Mouse (Mus musculus) midbrain, embryonic 15.5 days (tissue): ENCODE measurements around the gene Brms1. TPM values are rescaled to one million over a fixed set of nuclear protein-coding genes. Genes with fewer than 3 reads are reported as not detected.

Experiments used
- ATAC-seq: fragments of 200-750 bp; cut with Nextera tagmentation; replicated peaks from 2 replicates; pipeline ENCODE4 v1.8.0; 2017; ENCODE audit warnings: moderate TSS enrichment
- H3K27ac ChIP-seq: fragments of 300-500 bp; sonication (generic); 2 replicates; pipeline ENCODE4 v1.5.1; 2015; ENCODE audit warnings: mild to moderate bottlenecking, inconsistent platforms
- H3K27me3 ChIP-seq: fragments of 300-500 bp; sonication (generic); replicated peaks from 2 replicates; pipeline ENCODE4 v1.6.1; 2015; ENCODE audit warnings: inconsistent platforms
- H3K36me3 ChIP-seq: fragments of 300-500 bp; sonication (generic); replicated peaks from 2 replicates; pipeline ENCODE4 v1.6.1; 2015; ENCODE audit warnings: inconsistent platforms
- H3K4me1 ChIP-seq: fragments of 300-500 bp; sonication (generic); 2 replicates; pipeline ENCODE4 v1.6.1; 2015; ENCODE audit warnings: inconsistent platforms
- H3K4me2 ChIP-seq: fragments of 300-500 bp; sonication (generic); 2 replicates; pipeline ENCODE4 v1.6.1; 2015; ENCODE audit warnings: inconsistent platforms, mild to moderate bottlenecking, moderate library complexity
- H3K4me3 ChIP-seq: fragments of 300-500 bp; sonication (generic); 2 replicates; pipeline ENCODE4 v1.5.1; 2015; ENCODE audit warnings: mild to moderate bottlenecking, inconsistent platforms
- H3K9ac ChIP-seq: fragments of 300-500 bp; sonication (generic); 2 replicates; pipeline ENCODE4 v1.6.1; 2015; ENCODE audit warnings: mild to moderate bottlenecking, inconsistent platforms
- H3K9me3 ChIP-seq: fragments of 300-500 bp; sonication (generic); 2 replicates; pipeline ENCODE4 v1.6.1; 2016; ENCODE audit warnings: inconsistent platforms
- WGBS: fragments of 180-500 bp; shearing (Covaris S2); methylation state at CpG from one replicate; pipeline ENCODE4 v1.1.7; 2015; ENCODE audit warnings: mixed read lengths; 5-methylcytosine and 5-hydroxymethylcytosine counted together
- polyA plus RNA-seq: library from polyadenylated mRNA; unstranded; fragments of >200 nt; fragmentation: Nextera tagmentation; extraction: Ambion mirVana; gene quantifications from 2 replicates; pipeline ENCODE4 v1.2.1, GENCODE M21; 2015

Gene Brms1
- polyA plus RNA-seq, 1 experiment from 2014 or later, result 40.0 TPM

DNA sequence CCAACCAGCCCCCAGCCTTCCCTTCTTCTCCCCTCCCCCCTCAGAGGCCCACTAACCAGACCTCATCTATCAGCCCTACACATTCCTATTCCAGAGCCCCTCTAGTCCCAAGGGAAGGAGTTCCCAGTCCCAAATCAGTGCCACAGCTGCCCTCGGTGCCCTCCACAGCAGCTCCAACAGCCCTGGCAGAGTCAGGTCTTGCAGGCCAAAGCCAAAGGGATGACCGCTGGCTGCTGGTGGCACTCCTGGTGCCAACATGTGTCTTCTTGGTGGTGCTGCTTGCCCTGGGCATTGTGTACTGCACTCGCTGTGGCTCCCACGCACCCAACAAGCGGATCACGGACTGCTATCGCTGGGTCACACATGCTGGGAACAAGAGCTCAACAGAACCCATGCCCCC is 28.8 kb downstream of the Brms1 start:
- Histone ChIP-seq H3K27ac (no peak overlapping the region), H3K36me3 (no peaks in the 10 kb centered on the region), H3K4me1 (peaks cover 42% of the 10 kb centered on the region), H3K27me3 (peaks cover 34% of the 10 kb centered on the region), H3K4me2 (no peak overlapping the region; the same call in 1 of the 2 replicates), H3K4me3 (no peak overlapping the region), H3K9me3 (no peaks in the 10 kb centered on the region), H3K9ac (no peak overlapping the region)
- ATAC-seq, result no peak
- WGBS, result 85% methylated on average over 7 of the region's 7 CpGs

DNA sequence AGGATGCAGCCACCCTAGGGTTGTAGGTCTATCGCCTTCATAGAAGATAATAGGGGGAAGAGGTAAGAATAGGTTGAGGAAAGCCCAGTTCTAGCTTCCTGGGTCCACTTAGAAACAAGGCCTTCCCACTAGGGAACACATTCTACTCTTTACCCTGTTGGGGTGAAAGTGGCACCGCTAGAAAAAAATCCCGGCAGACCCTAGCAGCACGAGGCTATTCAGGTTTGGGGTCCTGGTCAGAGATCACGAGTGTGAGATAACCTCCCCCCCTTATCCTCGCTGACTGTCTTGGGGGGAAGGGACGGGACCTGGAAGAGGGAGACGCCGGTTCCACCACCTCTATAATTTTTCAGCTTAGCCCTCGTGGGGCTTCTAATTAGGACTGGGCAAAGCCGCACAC is 29.9 kb downstream of the Brms1 start:
- Histone ChIP-seq H3K4me3 (peak overlapping the region; percentile 43), H3K27ac (peak overlapping the region; percentile 39; the same call in 1 of the 2 replicates), H3K4me2 (peak overlapping the region; percentile 83), H3K27me3 (peaks cover 37% of the 10 kb centered on the region), H3K9me3 (no peaks in the 10 kb centered on the region), H3K9ac (peak overlapping the region; percentile 39), H3K4me1 (peaks cover 42% of the 10 kb centered on the region), H3K36me3 (no peaks in the 10 kb centered on the region)
- 5% methylated on average over 11 of the region's 11 CpGs for WGBS
- no peak for ATAC-seq

DNA sequence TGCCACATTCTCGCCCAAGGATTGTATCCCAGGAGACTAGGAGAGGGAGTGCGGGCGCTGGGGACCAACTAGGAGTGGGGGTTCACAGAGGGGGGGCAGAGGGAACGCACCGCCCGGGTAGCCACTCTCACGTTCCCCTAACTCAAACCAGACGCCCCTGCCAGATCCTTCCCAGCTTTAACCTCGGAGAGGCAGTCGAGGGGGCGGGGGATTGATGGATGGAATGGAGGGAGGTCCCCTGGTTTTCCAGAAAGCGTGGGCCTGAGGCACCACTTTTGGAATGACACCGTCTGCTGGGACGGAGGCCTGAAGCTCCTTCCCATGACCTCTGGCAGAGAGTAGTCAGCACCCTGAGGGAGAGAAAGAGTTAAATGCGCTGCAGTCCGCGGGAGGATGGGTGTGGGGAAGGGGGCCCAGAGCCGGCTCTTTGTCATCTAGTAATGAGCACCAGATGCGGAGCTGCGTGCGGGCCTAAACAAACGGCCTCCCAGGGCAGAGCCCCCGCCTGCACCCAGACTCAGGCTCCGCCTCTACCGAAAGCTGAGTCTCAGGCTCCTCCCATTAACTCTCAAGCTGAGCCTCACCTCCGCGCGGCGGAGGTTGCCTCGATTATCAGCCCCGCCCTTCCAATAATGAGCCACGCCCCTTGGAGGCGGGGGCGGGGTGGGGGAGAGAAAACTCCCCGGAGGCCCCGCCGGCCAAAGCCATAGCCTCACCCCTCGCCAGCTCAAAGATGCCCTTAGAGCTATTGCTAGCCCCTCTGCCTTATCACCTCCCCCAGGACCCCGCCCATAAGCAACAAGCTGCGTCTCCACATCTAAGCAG is 30.6 kb downstream of the Brms1 start:
- ATAC-seq, result peak; percentile 74
- Histone ChIP-seq H3K4me3 (peak overlapping the region; percentile 43), H3K27me3 (peaks cover 37% of the 10 kb centered on the region), H3K27ac (peak overlapping the region; percentile 39), H3K9me3 (no peaks in the 10 kb centered on the region), H3K36me3 (no peaks in the 10 kb centered on the region), H3K4me1 (peaks cover 42% of the 10 kb centered on the region), H3K4me2 (peak overlapping the region; percentile 83), H3K9ac (peak overlapping the region; percentile 39)
- WGBS, result under 1% methylated on average over 40 of the region's 40 CpGs

DNA sequence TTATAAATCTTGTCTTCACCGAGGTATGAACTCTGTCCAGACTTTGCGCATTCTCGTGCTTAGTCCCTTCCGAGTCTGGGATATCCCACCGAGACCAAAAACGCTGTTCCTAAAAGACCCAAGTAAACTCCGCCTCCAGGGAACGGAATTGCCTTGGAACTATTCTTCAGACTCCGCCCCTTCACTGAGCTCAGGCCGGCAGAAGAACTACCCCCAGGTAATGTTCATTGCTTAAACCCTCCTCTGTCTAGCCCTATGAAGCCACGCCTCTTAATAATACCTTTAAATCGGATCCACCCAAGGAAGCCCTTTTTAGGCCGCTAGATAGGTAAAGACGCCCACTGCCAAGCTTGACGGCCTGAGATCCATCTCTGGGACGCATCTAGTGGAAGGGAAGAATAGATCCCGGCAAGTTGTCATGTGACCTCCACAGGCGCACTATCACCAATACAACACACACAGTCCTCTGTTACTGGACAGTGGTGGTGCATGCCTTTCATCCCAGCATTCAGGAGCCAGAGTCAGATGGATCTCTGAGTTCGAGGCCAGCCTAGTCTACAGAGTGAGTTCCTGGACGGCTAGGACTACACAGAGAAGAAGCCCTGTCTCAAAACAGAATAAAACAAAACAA is 31.4 kb downstream of the Brms1 start:
- WGBS, result 3% methylated on average over 20 of the region's 20 CpGs
- Histone ChIP-seq H3K4me2 (peak overlapping the region; percentile 83), H3K4me3 (peak overlapping the region; percentile 43), H3K36me3 (no peaks in the 10 kb centered on the region), H3K4me1 (peaks cover 35% of the 10 kb centered on the region), H3K27ac (0 out of 2 replicates have a peak overlapping the region, but pooled peaks have one; percentile 29), H3K9ac (peak overlapping the region; percentile 39; the same call in 1 of the 2 replicates), H3K27me3 (peaks cover 30% of the 10 kb centered on the region), H3K9me3 (no peaks in the 10 kb centered on the region)
- ATAC-seq, result peak; percentile 21; the same call in 1 of the 2 replicates

DNA sequence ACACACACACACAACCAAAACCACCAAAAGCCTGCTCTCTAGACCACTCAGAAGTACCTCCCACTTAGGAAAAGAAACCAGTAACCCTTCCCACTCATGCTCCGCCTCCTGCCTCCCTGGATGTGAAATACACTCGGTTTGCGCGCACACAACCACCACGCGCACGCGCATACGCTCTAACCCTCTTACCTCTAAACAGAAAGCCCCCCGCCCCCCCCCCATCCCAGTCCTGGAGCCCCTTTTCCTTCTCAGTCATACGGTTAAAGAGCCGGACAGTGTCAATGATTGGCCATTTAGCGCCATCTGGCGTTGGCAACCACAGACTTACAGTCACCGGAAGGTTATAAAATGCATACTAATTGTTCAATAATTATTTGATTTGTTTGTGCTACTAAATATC is 31.9 kb downstream of the Brms1 start:
- Histone ChIP-seq H3K4me1 (peaks cover 31% of the 10 kb centered on the region), H3K27me3 (peaks cover 28% of the 10 kb centered on the region), H3K4me3 (peak overlapping the region; percentile 43), H3K9me3 (no peaks in the 10 kb centered on the region), H3K36me3 (no peaks in the 10 kb centered on the region), H3K27ac (no peak overlapping the region), H3K9ac (no peak overlapping the region), H3K4me2 (peak overlapping the region; percentile 83)
- ATAC-seq, result no peak
- WGBS, result 1% methylated on average over 15 of the region's 15 CpGs

DNA sequence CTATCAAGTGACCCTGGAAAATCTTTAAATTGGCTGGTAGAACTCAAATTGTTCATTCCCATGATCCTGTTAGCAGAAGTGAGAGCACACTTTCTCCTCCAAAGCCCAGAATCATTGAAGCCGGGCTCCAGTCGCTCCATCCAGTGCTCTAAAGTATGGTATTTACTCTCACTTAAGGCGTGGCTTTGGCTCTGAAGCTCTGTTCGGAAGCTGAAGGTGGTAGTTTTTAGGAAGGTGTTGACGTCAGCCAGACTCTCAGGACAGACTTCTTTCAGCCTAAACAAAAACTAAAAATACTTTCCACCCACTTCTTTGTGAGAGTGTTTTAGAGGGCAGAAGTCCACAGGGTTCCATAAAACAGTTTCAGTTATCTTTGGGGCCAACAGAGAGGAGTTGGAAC is 32.4 kb downstream of the Brms1 start:
- Histone ChIP-seq H3K4me1 (peaks cover 26% of the 10 kb centered on the region), H3K4me3 (no peak overlapping the region), H3K9ac (no peak overlapping the region), H3K27ac (no peak overlapping the region), H3K27me3 (peaks cover 23% of the 10 kb centered on the region), H3K4me2 (no peak overlapping the region), H3K36me3 (no peaks in the 10 kb centered on the region), H3K9me3 (no peaks in the 10 kb centered on the region)
- WGBS, result 43% methylated on average over 5 of the region's 5 CpGs
- ATAC-seq, result no peak

DNA sequence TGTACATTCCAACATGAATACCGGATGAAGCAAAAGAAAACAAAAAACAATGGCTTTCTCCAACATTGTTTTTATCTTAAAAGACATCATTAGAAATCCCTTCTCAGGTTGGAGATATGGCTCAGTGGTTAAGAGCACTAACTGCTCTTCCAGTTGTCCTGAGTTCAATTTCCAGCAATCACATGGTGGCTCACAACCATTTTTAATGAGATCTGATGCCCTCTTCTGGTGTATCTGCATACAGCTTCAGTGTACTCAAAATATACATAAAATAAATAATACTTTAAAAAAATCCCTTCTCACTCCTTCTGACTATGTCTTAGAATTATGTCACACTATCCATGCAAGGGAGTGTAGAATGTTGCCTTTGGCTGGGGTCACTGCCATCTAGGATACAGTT is 38.1 kb downstream of the Brms1 start:
- ATAC-seq, result no peak
- Histone ChIP-seq H3K9me3 (no peaks in the 10 kb centered on the region), H3K27me3 (peaks cover 55% of the 10 kb centered on the region), H3K9ac (no peak overlapping the region), H3K4me2 (no peak overlapping the region), H3K36me3 (no peaks in the 10 kb centered on the region), H3K4me1 (peaks cover 4% of the 10 kb centered on the region), H3K4me3 (no peak overlapping the region), H3K27ac (no peak overlapping the region)
- 91% methylated on average over 1 of the region's 1 CpGs for WGBS

DNA sequence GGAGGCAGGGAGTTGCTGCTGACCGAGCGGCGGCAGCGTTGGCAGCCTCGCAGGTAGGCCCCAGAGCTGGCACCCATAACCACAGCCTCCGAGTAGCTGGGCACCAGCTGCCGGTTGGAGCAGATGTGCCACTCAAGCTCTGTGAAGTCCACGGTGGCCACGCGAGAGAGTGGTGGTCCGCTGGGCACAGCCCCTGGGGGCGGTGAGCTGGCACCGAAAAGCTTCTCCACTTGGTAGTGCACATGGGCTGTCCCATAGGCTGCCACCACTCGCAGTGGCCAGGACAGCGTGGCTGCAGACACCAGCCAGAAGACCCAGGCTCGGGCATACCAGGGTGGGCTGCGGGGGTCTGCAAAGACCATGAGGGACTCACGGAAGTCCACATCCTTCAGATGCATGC is 40.9 kb downstream of the Brms1 start:
- Histone ChIP-seq H3K27me3 (peaks cover 67% of the 10 kb centered on the region), H3K4me3 (no peak overlapping the region), H3K27ac (no peak overlapping the region), H3K9ac (no peak overlapping the region), H3K9me3 (no peaks in the 10 kb centered on the region), H3K4me1 (peaks cover 19% of the 10 kb centered on the region), H3K36me3 (no peaks in the 10 kb centered on the region), H3K4me2 (no peak overlapping the region)
- 71% methylated on average over 18 of the region's 18 CpGs for WGBS
- no peak for ATAC-seq

DNA sequence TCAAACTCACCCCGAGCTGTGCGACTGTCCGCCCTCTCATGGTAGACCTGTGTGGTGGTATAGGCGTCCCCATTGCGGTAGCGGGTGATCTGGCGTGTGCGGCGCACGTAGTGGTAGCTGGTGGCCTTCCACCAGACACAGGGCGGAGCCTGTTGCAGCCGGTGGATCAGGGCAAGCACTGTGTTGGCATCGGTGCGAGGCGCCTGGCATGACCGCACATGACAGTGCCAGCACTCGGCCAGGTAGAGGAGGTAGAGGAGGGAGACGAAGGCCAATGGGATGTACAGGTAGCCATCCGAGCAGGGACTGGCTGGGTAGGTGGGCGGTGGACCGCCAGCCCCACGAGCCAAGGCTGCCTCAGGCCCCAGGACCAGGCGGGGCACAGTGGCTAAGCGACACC is 41.4 kb downstream of the Brms1 start:
- H3K27ac ChIP-seq, result no peak overlapping the region
- H3K36me3 ChIP-seq, result no peaks in the 10 kb centered on the region
- peaks cover 67% of the 10 kb centered on the region for H3K27me3 ChIP-seq
- WGBS, result 75% methylated on average over 24 of the region's 24 CpGs
- H3K4me2 ChIP-seq, result no peak overlapping the region
- H3K4me1 ChIP-seq, result peaks cover 24% of the 10 kb centered on the region
- ATAC-seq, result no peak
- H3K9me3 ChIP-seq, result no peaks in the 10 kb centered on the region
- no peak overlapping the region for H3K4me3 ChIP-seq
- H3K9ac ChIP-seq, result no peak overlapping the region

DNA sequence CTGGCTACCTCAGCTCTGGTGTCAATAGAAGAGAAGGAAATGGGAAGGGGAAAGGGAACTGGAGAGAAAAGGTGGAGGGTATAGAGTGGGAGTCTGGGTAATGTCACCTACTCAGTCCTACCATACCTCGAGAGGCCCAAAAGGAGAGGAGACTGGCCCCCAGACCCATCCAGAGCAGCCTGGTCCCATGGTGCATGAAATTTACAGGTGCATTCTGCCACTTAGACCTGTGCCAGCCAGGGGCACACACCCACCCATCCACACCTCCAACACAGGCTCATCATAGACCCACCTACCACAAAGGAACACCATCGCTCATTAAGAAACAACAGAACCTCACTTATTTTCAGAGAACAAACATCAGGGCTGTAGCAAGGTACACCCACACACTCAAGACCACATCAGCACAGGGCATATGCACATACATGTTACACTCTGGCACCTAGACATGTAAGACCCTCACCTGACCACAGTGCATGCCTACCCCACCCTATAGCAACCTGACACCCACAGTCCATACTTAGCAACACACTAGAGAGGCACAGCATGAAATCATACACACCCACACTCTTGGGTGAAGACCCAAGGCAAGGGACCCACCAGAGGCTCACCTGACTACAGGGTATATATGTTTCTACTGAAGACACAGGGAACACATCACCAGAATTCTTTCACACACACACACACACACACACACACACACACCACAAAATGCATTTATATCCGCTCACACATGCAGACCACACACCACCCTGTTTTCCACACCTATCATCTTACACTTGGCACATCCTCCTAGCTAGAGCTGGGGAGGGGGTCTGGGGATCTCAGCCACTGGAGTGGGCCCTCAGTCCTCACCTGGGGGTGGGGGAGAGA is 43.0 kb downstream of the Brms1 start:
- peak overlapping the region; percentile 69 for H3K9ac ChIP-seq
- H3K4me3 ChIP-seq, result peak overlapping the region; percentile 68
- no peaks in the 10 kb centered on the region for H3K9me3 ChIP-seq
- peak overlapping the region; percentile 82 for H3K4me2 ChIP-seq
- WGBS, result 71% methylated on average over 3 of the region's 3 CpGs
- peaks cover 67% of the 10 kb centered on the region for H3K27me3 ChIP-seq
- peaks cover 31% of the 10 kb centered on the region for H3K4me1 ChIP-seq
- no peak for ATAC-seq
- no peak overlapping the region for H3K27ac ChIP-seq
- H3K36me3 ChIP-seq, result no peaks in the 10 kb centered on the region

DNA sequence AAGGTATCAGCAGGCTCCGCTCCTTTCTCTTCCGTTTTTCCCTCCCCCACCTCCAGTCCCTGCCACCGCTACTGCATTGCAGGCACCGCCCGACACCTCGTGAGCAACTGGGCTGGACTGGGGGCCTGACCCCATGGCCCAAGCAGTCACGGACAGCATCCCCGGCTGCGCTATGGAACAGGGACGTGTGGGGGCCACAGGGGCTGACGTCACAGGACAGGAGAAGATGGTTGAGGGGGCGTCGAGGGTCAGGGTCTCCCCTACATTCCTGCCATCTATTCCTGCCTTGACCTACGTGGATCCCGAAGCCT is 43.6 kb downstream of the Brms1 start:
- H3K9me3 ChIP-seq, result no peaks in the 10 kb centered on the region
- H3K27me3 ChIP-seq, result peaks cover 64% of the 10 kb centered on the region
- H3K36me3 ChIP-seq, result 0 out of 2 replicates have a peak, but pooled peaks cover 1% of the 10 kb centered on the region
- 2% methylated on average over 15 of the region's 15 CpGs for WGBS
- H3K27ac ChIP-seq, result no peak overlapping the region
- peak overlapping the region; percentile 68 for H3K4me3 ChIP-seq
- H3K4me1 ChIP-seq, result peaks cover 37% of the 10 kb centered on the region
- peak overlapping the region; percentile 82 for H3K4me2 ChIP-seq
- H3K9ac ChIP-seq, result peak overlapping the region; percentile 69
- ATAC-seq, result no peak
